Mouse (Mus musculus): ENCODE results near the gene Gpat3.

GRCm38 (mm10) chr5:100916416-100916815 lies 70.9 kb downstream of the Gpat3 start:
- TF ChIP-seq CTCF (IDR thresholded peaks at IDR 0.05; ENCODE audit: low read depth) (no peak), EP300 (optimal IDR thresholded peaks at IDR 0.05) (no peak)

Measured in stomach, postnatal 0 days (tissue).